Mouse (Mus musculus): ENCODE results near the gene Slc36a4.

DNA sequence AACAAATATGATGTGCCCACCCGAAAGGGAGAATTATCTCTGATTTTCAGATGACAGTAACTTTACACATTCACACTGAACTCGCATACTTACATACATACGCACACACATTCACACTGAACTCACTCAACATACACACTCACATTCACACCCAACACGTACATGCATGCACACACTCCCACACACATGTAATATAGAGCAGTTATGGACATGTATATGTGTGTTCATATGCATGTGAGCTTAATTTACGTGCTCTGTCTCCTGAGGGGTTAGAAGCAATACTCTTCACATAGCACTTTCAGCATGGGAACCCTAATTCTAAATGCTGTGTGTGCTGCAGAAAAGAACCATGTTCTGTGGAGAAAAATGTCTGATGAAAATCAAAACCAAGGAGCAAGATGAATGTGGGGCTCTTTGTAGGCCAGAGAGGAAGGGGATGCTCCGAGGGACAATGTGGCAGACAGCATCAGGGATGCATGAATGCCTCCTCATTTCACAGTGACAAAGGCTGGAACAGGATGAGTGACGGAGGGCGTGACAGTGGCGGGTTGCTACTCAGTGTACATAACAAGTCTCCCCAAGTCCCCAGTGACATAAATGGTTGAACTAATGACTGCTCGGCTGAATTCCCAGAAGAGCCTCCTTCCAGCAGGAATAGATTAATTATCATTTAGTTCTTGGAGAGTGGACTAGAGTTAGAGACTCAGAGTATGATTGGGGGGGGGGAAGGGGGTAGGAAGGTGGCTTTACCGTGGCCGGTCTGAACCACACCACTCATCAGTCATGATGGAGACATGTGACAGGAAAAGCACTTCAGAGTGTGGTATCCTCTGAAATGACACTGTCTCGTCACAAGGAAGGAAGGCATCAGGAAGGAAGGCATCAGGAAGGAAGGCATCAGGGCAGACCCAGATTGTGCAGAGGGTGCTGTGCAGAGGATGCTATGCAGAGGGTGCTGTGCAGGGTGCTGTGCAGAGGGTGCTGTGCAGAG is 22.5 kb downstream of the Slc36a4 start:
- TF ChIP-seq POLR2A (IDR thresholded peaks at IDR 0.05; ENCODE audit: low read depth, low read length) = no peak
- no peak for TF ChIP-seq CTCF (IDR thresholded peaks at IDR 0.05; ENCODE audit: extremely low read depth, insufficient read length, insufficient replicate concordance, low read depth, low read length)
